Mouse (Mus musculus) neural tube, embryonic 11.5 days (tissue): ENCODE data around the gene Cnppd1. TPM values are rescaled to one million over a fixed set of nuclear protein-coding genes. Genes with fewer than 3 reads are reported as not detected.

Experiments
- polyA plus RNA-seq: library from polyadenylated mRNA; unstranded; fragments of >200 nt; fragmentation: Nextera tagmentation; extraction: Ambion mirVana; gene quantifications from 2 replicates; pipeline ENCODE4 v1.2.1, GENCODE M21; 2014

Gene Cnppd1
- polyA plus RNA-seq, 1 experiment from 2014 or later = 58.4 TPM

Other genes with a start within 250 kb of the Cnppd1 start
- gene Cryba2, start 249.6 kb downstream of the Cnppd1 start, polyA plus RNA-seq = not detected in 2 replicates
- 0.08 TPM in 1 of 2 replicates, not detected in the other for gene Cfap65, start 207.1 kb downstream of the Cnppd1 start, polyA plus RNA-seq
- not detected in 2 replicates for gene Ihh, start 191.0 kb downstream of the Cnppd1 start, polyA plus RNA-seq
- gene Nhej1, start 17.5 kb downstream of the Cnppd1 start, polyA plus RNA-seq = 12.1 and 13.9 TPM in 2 replicates
- gene Slc23a3, start 8.8 kb downstream of the Cnppd1 start, polyA plus RNA-seq = not detected in 2 replicates
- gene Retreg2, start 67 bp upstream of the Cnppd1 start, polyA plus RNA-seq = 57.1 and 70.0 TPM in 2 replicates
- gene Zfand2b, start 25.9 kb upstream of the Cnppd1 start, polyA plus RNA-seq = 31.7 and 38.3 TPM in 2 replicates
- gene Abcb6, start 37.7 kb upstream of the Cnppd1 start, polyA plus RNA-seq = 30.4 and 30.6 TPM in 2 replicates
- gene Ankzf1, start 49.4 kb upstream of the Cnppd1 start, polyA plus RNA-seq = 14.9 and 18.2 TPM in 2 replicates
- gene Atg9a, start 49.5 kb upstream of the Cnppd1 start, polyA plus RNA-seq = 21.8 and 27.0 TPM in 2 replicates
- 14.7 and 15.0 TPM in 2 replicates for gene Glb1l, start 68.1 kb upstream of the Cnppd1 start, polyA plus RNA-seq
- 114 and 131 TPM in 2 replicates for gene Stk16, start 68.1 kb upstream of the Cnppd1 start, polyA plus RNA-seq
- 17.6 and 18.0 TPM in 2 replicates for gene Tuba4a, start 77.2 kb upstream of the Cnppd1 start, polyA plus RNA-seq
- not detected in 2 replicates for gene A630095N17Rik, start 89.4 kb upstream of the Cnppd1 start, polyA plus RNA-seq
- 20.5 and 21.9 TPM in 2 replicates for gene Dnajb2, start 93.7 kb upstream of the Cnppd1 start, polyA plus RNA-seq
- 4.4 and 6.0 TPM in 2 replicates for gene Ptprn, start 121.8 kb upstream of the Cnppd1 start, polyA plus RNA-seq
- 30.9 and 35.0 TPM in 2 replicates for gene Resp18, start 135.7 kb upstream of the Cnppd1 start, polyA plus RNA-seq
- 180 and 182 TPM in 2 replicates for gene Dnpep, start 175.3 kb upstream of the Cnppd1 start, polyA plus RNA-seq
- gene Des, start 217.6 kb upstream of the Cnppd1 start, polyA plus RNA-seq = 15.8 and 18.0 TPM in 2 replicates
- 15.5 and 19.1 TPM in 2 replicates for gene Speg, start 232.6 kb upstream of the Cnppd1 start, polyA plus RNA-seq